Mouse (Mus musculus): ENCODE measurements around the gene Rrp36. TPM values are rescaled to one million over a fixed set of nuclear protein-coding genes. Genes with fewer than 3 reads are reported as not detected.

The Rrp36 gene
- 10 to 100 TPM; 13.3 to 16.9 TPM for total RNA-seq (2023)

DNA sequence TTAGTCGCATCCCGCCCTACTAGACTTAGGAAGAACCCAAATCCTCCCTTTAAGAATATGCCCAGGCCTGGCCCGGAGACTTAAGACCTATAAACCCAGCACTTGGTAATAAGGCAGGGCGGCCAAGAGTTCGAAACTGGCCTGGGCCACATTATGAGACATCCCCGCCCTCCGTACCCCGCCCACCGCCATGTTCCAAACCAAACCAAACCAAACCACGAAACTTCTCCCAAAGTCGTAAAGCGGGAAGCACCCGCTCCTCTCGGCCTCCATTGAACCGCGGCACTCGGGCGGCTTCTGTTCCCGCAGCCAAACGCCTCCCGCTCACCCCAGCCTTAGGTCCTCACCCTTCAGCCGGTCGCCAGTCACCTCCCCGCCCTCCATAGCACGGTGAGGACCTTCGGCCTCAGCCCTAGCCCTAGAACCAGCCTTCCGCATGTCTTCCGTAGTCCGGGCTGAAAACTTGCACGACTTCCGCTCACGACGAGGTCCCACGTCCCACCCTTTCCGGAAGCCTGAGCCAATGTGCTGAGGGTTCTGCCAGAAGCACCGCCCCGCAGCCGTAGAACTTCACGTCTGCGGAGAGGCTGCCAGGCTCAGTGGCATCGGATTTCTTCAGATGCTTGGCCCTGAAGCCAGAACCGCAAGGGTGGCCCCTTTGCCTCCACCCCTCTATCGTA, at the start of gene Rrp36:
TSS of gene Rrp36 (minus strand) at position 503 of the 680 bp plus-strand sequence.

GRCm38 (mm10) chr17:46710959-46711597, 36.9 kb upstream of the Rrp36 start, which contains the start of gene Pex6:
Gene Pex6, plus strand, starts transcription at chr17:46711463.

DNA sequence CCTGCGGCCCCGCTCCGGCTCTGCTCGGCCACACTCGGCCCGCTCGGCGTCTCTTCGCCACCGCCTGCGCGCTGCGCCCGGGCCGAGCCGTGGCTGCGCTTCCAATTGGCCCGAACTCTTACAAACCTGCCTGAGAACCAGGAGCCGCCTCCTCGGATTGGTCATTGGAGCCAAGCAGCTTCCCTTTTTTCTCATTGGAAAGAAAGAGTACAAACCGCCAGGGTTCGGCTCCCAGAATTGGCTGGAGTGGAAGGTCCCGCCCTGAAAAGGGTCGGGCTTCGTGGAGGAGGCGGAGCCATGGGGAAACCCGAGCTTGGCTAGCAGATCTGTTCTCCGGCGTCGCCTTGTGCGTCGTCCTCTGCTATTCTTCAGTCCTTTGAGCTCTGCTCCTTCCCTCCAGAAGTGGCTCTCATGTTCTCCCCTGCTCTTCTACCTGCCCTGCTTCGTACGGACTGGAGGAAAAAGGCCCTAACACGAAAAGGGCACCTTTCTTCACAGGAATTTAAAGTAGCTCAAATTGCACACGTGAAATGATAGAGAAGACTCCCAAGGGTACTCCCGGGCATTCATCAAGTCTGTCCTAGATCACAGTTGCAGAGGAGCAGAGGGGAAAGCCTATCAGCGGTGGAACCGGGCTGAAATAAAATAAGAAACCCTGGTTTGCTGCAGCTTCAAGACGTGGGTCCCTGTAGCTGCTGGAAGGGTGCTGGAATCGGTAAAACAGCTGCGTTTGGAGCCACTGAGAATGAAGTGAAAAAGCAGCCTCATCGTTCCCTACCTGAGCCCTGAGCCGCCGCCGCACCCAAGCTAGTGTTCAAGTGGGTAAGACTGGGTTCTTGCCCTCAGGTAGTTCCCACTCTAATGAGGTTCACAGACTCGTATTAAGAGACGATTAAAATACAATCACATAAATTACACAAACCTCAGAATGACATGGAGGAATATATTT, 31.0 kb upstream of the Rrp36 start, which contains the start of gene Ppp2r5d:
TSS of gene Ppp2r5d (minus strand) at position 225 of the 949 bp plus-strand sequence.

DNA sequence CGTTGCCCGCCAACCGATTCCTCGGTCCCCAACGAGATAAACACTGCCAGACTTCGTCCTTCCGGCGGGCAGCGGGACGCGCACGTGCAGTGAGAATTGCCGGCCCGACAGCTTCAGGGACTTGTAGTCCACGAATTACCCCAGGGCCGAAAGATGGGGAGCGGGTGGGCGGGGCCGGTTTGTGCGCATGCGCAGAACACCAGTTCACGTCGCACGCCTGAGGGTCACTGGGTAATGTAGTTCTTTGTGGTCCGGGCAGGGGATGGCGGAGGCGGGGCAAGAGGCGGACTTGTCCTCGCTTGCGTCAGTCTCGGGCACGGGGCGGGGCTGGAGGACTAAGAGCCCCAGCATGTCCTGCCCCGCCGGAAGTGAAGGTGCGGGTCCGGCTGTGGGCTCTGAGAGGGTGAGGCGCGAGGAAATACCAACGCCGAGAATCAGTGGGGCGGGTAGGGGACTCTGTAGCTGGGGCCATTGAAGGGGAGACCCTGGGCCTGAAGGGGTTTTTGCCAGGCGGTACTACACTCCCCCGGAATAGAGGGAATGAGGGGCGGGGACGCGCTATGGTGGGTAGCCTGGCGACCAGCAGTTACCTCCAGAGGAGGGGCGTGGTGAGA, 6.7 kb upstream of the Rrp36 start, which contains the start of gene Klhdc3:
TSS of gene Klhdc3 (minus strand) at position 155 of the 614 bp plus-strand sequence.

DNA sequence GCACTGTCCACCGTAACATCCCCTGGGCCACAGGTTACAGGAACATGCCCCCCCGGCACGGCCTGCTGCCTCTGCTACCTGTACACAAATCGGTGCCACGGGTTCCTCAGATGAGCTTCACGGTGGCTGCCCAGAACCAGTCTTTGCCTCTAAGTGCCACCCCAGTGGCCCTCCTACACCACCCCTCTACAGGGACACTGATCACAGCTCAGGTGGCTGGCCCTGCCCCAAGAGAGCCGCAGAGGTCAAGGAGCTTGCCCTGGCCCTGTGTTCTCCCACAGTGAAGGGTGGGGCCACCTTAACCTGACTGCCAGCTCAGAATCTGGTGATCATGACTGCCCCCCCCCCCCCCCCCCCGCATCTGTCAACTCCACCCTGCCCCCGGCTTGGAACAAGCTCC, 4.3 kb upstream of the Rrp36 start, which contains the start of gene Mea1:
TSS of gene Mea1 (plus strand) at position 378 of the 400 bp plus-strand sequence.

DNA sequence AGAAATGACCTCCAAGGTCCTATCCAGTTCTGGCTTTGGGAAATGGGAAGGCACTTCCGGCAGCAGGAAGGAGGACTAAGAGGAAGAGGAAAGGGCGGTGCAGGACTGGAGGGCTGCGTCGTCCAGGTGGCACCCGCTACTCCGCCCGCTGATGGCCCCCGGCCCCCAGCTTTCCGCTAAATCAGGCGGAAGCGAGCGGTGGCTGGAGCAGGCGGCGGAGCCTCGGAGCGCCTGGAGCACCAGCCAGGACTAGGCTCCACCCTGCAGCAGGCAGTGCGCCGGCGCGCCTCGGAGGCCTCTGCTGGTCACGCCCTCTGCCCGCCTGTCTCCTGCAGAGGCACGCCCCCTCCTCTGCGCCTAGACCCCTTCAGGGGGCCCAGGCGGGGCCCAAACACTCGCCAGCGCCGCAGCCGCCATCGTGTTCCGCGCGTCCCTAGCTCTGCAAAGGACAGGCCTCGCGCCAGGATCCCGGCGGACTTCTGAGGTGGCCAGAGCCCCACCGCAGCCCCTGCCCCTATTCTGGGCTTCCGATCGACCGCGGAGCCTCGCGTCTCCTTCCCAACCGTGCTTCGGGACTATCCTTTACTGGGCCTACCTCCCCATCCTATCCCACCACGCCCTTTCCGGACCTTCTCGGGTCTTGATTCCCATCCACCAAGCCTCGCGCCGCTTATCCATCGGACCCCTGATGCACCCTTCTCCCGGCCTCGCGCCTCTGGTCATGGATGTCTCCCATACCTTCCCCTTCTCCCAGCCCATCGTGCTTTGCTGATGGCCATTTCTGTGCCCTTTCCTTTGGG, 23.7 kb downstream of the Rrp36 start, which contains the start of gene Cul7:
TSS of gene Cul7 (plus strand) at position 106 of the 800 bp plus-strand sequence.

DNA sequence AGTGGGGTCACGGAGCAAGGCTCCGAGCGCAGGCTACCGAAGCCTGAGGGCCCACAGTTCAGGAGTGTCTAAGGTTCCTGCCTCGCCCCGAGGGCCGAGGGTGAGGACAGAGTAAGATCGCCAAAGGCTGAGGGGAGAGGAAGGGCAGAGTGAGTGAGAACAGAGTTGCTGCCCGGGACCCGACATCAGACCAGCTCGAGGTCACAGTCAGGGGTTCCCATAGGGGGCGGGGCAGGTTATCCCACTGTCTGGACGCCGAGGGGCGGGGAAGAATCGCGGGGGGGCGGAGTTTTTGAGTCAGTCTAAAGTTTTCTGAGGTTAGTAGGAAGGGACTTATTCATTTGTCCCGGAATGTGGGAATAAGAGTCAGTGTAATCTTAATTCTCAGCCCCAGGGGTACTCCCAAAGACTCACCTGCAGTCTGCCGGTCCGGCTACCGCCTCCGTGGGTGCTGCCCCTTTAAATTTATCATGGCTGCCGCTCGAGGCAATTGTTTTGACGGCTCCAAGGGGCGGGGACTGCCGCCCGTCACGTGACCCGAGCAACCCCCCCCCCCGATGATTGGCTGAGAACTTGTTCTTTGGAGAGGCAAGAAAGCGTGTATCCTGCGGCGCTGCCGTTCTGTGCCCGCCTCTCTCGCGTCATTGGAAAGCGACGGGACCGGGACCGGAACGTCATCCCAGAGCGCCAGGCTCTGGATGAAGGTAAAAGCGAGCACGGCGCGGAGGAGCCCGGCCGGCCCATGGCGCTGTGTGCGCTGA, 28.4 kb downstream of the Rrp36 start, which contains the start of the genes Klc4 and Mrpl2:
TSS of gene Klc4 (minus strand) at position 462 of the 761 bp plus-strand sequence.
TSS of gene Mrpl2 (plus strand) at position 669 of the 761 bp plus-strand sequence.

DNA sequence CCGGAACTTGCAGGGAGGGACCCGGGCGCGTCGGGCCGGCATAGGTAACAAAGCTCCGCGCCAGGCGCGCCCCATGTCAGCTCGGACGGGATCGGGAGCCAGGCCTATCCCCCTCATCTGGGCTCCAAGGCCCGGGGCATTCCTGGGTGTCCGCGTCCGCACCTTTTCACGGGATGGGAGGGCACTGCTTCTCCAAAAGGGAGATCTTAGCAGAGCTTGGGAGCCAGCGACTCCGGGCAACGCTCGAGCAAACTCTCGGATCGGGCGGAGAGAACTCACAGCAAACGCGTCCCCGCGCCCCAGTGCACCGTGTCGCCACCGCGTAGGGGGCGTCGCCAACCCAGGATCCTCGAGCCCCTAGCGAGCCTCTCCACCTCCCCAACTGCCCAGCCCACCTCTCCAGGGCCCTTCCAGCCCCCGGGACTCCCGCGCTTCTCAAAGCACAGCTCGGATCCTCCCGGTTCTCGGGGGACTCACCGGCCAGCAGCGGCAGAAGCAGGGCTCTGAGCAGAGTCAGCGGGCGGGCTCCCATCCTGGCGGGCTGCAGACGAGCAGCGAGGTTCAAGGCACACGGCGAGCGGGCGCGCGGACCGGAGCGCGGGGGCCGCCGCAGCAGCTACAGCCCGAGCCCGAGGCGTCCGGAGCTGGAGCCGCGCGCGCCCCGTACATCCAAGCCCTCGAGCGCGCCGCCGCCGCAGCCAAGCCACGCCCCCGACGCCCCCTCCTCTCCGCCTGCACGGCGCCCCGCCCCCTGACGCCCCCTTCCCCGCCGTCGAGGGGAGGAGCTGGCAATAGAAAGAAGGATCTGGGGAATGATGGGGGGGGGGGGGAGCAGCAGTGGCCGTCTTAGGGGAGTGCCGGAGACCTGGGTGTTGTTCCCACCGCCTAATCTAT, 45.1 kb downstream of the Rrp36 start, which contains the start of gene Ptk7:
TSS of gene Ptk7 (minus strand) at position 714 of the 894 bp plus-strand sequence.

Other genes with a start within 250 kb of the Rrp36 start
- not detected for gene Crip3, start 245.4 kb downstream of the Rrp36 start, total RNA-seq (2023)
- gene Slc22a7, start 235.9 kb downstream of the Rrp36 start, total RNA-seq (2023), result not detected
- not detected for gene Ttbk1, start 186.7 kb downstream of the Rrp36 start, total RNA-seq (2023)
- 1 to 10 TPM; 3.7 to 5.4 TPM for gene Dnph1, start 177.6 kb downstream of the Rrp36 start, total RNA-seq (2023)
- 1 to 10 TPM; 3.3 to 4.3 TPM for gene Cul9, start 128.0 kb downstream of the Rrp36 start, total RNA-seq (2023)
- gene Srf, start 118.2 kb downstream of the Rrp36 start, total RNA-seq (2023), result 10 to 100 TPM; 51.5 to 56.3 TPM
- gene Ptk7, start 44.8 kb downstream of the Rrp36 start, total RNA-seq (2023), result under 1 TPM; 0.33 to 0.57 TPM
- 10 to 100 TPM; 22.9 to 26.0 TPM for gene Klc4, start 28.3 kb downstream of the Rrp36 start, total RNA-seq (2023)
- gene Mrpl2, start 28.1 kb downstream of the Rrp36 start, total RNA-seq (2023), result 10 to 100 TPM; 22.4 to 22.6 TPM
- 1 to 10 TPM; 3.5 to 3.6 TPM for gene Cul7, start 24.0 kb downstream of the Rrp36 start, total RNA-seq (2023)
- 10 to 100 TPM; 41.6 to 50.6 TPM for gene Mea1, start 4.4 kb upstream of the Rrp36 start, total RNA-seq (2023)
- 10 to 100 TPM; 48.5 to 51.8 TPM for gene Klhdc3, start 6.6 kb upstream of the Rrp36 start, total RNA-seq (2023)
- 10 to 100 TPM; 24.7 to 30.7 TPM for gene Ppp2r5d, start 30.8 kb upstream of the Rrp36 start, total RNA-seq (2023)
- 10 to 100 TPM; 19.7 to 20.7 TPM for gene Pex6, start 37.1 kb upstream of the Rrp36 start, total RNA-seq (2023)
- gene Gnmt, start 54.8 kb upstream of the Rrp36 start, total RNA-seq (2023), result 1 to 10 TPM; 3.2 to 4.0 TPM
- gene Cnpy3, start 77.9 kb upstream of the Rrp36 start, total RNA-seq (2023), result 100 to 1,000 TPM in 1 of 2 experiments, 10 to 100 TPM in 1; 84.1 to 101 TPM
- gene Ptcra, start 89.4 kb upstream of the Rrp36 start, total RNA-seq (2023), result not detected
- gene 2310039H08Rik, start 98.3 kb upstream of the Rrp36 start, total RNA-seq (2023), result 10 to 100 TPM in 1 of 2 experiments, 1 to 10 TPM in 1; 9.7 to 10.0 TPM
- gene Rpl7l1, start 108.3 kb upstream of the Rrp36 start, total RNA-seq (2023), result 10 to 100 TPM; 39.7 to 45.5 TPM
- gene Bicral, start 184.1 kb upstream of the Rrp36 start, total RNA-seq (2023), result 10 to 100 TPM; 33.6 to 43.1 TPM
- gene Tbcc, start 216.3 kb upstream of the Rrp36 start, total RNA-seq (2023), result 10 to 100 TPM; 12.2 to 13.9 TPM
- gene Prph2, start 236.1 kb upstream of the Rrp36 start, total RNA-seq (2023), result not detected